Mouse (Mus musculus): Measurements from ENCODE around the gene Mtrf1.
"Not testable (repeated sequence)": the region's sequence is repeated elsewhere in the genome, so short reads cannot be mapped to it uniquely, and the experiment has no call there.

Gene Mtrf1

DNA sequence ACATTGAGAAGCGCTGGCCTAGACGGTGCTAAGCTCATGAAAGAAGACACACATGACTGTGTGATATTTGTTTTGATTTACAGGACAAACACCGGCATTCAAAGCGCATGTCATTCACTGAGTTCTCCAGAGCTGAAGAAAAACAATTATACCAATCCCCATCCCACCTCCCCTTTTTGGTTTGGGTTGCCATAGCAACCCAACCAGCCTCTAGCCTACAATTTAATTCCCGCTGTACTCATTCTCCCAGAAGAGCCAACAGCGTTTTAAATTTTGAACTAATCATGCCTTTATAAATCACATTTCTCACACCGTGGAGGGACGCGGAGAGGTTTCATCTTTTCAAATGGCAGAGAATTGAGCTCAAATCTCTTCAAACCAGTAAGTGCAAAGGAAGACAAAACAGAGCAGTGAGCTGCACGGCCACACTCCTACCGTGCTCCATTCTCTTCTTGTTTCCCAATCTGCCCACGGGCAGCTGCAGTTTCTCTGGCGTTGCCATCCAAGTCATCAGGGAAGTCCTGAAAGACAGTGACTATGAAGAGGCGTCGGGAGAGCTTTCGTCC, 47.6 kb downstream of the Mtrf1 start:
- in situ Hi-C loops (cut with MboI, MseI) = no loop called here

DNA sequence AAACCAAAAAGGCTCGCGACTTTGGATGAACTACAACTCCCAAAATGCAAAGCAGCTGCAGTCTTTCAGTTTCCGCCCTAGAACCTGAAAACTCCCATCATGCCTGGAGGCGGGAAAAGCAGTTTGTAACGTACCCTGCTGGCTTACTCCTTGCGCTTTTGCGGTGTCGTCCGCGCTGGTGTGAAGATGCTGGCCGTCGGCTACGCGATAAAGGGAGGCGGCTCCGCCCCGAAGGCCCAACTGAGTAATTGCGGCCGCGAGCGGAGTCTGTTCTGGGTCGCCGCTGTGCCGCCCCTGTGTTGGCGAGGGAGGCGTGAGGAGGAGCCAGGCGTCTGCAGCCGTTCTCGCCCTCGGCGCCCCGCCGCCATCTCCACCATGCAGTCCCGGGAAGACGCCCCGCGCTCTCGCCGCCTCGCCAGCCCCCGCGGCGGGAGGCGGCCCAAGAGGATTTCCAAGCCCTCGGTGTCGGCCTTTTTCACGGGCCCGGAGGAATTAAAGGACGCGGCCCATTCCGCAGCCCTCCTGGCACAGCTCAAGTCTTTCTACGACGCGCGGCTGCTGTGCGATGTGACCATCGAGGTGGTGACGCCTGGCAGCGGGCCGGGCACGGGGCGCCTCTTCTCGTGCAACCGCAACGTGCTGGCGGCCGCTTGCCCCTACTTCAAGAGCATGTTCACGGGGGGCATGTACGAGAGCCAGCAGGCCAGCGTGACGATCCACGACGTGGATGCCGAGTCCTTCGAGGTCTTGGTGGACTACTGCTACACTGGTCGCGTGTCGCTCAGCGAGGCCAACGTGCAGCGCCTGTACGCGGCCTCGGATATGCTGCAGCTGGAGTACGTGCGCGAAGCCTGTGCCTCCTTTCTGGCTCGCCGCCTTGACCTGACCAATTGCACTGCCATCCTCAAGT, 54.4 kb downstream of the Mtrf1 start, which contains the start of gene Kbtbd6:
TSS of gene Kbtbd6 (plus strand) at position 155 of the 910 bp plus-strand sequence.
- in situ Hi-C loops (cut with MboI, MseI) = not testable (repeated sequence)

DNA sequence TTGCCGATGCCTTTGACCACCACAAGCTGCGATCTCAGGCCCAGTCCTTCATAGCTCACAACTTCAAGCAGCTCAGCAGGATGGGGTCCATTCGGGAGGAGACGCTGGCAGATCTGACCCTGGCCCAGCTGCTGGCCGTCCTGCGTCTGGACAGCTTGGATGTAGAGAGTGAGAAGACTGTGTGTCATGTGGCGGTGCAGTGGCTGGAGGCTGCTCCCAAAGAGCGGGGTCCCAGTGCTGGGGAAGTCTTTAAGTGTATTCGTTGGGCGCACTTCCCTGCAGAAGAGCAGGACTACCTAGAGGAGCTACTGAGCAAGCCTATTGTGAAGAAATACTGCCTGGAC, 55.0 kb downstream of the Mtrf1 start:
- in situ Hi-C loops (cut with MboI, MseI) = not testable (repeated sequence)

DNA sequence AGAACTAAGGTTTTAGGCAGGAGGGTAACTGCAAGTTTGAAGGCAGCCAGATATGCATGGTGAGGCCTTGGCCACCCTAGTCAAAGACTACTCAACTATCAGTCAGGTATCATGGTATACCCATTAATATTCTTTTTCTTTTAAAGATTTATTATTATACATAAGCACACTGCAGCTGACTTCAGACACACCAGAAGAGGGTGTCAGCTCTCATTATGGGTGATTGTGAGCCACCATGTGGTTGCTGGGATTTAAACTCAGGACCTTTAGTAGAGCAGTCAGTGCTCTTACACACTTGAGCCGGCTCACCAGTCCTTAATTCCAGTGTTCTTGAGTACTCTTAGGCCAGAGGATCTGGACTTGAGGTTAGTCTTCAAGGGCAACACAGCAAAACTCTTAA, 62.8 kb downstream of the Mtrf1 start:
- in situ Hi-C loops (cut with MboI, MseI) = loop anchor here (5.0 kb wide), 1 partner anchor 103 kb away; no protein-coding TSS in a partner anchor

DNA sequence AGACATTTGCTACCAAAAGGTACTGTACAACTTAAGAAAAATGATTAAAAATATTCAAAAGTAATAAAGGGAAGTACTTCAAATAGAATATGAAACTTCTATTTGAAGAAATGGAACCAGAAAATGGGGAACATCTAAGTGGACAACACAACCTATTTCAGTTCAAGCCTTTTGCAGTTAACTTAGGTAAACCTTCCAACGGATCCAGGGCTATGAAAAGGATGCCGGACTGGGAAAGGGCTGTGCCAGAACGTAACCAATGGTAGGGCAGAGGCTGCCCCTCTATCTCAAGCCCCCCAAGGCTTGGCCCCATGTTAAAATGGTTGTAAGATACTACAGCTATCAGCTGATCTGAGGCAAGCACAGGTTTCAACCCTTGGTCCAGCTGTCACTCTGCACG, 63.4 kb downstream of the Mtrf1 start:
- in situ Hi-C loops (cut with MboI, MseI) = loop anchor here (5.0 kb wide), 1 partner anchor 104 kb away; no protein-coding TSS in a partner anchor

DNA sequence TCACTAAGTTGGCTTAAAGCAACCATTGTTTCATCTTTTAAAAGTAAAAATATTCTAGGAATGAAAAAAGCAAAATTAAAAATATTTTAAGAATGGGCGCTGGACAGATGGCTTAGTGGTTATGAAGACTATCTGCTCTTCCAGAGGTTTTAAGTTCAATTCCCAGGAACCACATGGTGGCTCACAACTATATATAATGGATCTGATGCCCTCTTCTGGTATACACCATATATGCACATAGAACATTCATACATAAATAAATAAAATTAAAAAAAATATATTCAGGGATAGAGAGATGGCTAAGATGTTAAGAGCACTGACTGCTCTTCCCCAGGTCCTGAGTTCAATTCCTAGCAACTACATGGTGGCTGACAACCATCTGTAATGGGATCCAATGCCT, 68.1 kb downstream of the Mtrf1 start:
- in situ Hi-C loops (cut with MboI, MseI) = no loop called here

DNA sequence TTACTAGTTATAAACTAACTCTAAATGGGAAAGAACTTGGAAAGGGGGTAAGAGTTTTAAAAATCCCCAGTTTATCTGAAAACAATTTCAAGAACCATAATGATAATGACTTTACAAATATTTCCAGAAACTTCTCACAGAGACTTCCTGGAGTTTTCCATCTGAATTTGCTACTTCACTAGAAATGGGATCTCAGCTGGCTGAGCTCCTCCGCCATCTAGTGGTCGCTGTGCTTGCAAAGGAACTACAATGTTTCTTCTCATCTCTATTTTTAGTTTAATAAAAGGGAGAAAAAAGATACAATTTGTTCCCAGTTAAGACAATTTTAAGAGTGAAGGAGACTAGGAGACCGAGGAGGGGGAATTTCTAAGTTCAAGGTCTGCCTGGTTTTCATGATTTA, 70.0 kb downstream of the Mtrf1 start:
- in situ Hi-C loops (cut with MboI, MseI) = no loop called here

Measured in T-helper 2 cell (primary cell).